Mouse (Mus musculus): ENCODE measurements around the gene Morc1. TPM values are rescaled to one million over a fixed set of nuclear protein-coding genes. Genes with fewer than 3 reads are reported as not detected.

The Morc1 gene
- polyA plus RNA-seq, 1 experiment from 2014 or later = not detected

- no peak for ATAC-seq (replicated peaks; ENCODE audit: low FRiP score)
- H3K27ac ChIP-seq (ENCODE audit: low read depth, low read length) = no peak overlapping the region
- H3K9me3 ChIP-seq (ENCODE audit: control insufficient read depth, low read length) = no peaks in the 10 kb centered on the region
- H3K9ac ChIP-seq (ENCODE audit: low read length) = no peak overlapping the region
- 70% methylated on average over 3 of the region's 3 CpGs for WGBS
- H3K4me2 ChIP-seq (ENCODE audit: low read depth, low read length, severe bottlenecking) = no peak overlapping the region
- H3K4me1 ChIP-seq (replicated peaks; ENCODE audit: control insufficient read depth, insufficient read depth, low read length) = no peaks in the 10 kb centered on the region
- H3K27me3 ChIP-seq (ENCODE audit: control insufficient read depth, insufficient read depth, low read length) = no peaks in the 10 kb centered on the region
- H3K36me3 ChIP-seq (ENCODE audit: control insufficient read depth, insufficient read depth, low read length) = no peaks in the 10 kb centered on the region
- no peak for DNase-seq (ENCODE audit: low spot score)
- no peak overlapping the region for H3K4me3 ChIP-seq (ENCODE audit: low read depth, low read length)
Observed at GRCm38 (mm10) chr16:48410125-48410524, 20.9 kb upstream of the Morc1 start.

- DNase-seq (ENCODE audit: low spot score) (no peak), ATAC-seq (replicated peaks; ENCODE audit: low FRiP score) (no peak)
- Histone ChIP-seq H3K4me2 (ENCODE audit: low read depth, low read length, severe bottlenecking) (no peak within 1 kb of the TSS), H3K36me3 (ENCODE audit: control insufficient read depth, insufficient read depth, low read length) (no peaks in the 10 kb centered on the region), H3K4me3 (ENCODE audit: low read depth, low read length) (no peak within 1 kb of the TSS), H3K9me3 (ENCODE audit: control insufficient read depth, low read length) (no peaks in the 10 kb centered on the region), H3K9ac (ENCODE audit: low read length) (no peak within 1 kb of the TSS), H3K4me1 (replicated peaks; ENCODE audit: control insufficient read depth, insufficient read depth, low read length) (no peaks in the 10 kb centered on the region), H3K27me3 (ENCODE audit: control insufficient read depth, insufficient read depth, low read length) (no peaks in the 10 kb centered on the region), H3K27ac (ENCODE audit: low read depth, low read length) (no peak within 1 kb of the TSS)
- 90% methylated on average over 1 of the region's 1 CpGs for WGBS
Observed at GRCm38 (mm10) chr16:48412246-48412645, 18.8 kb upstream of the Morc1 start, which contains the start of gene Gm5485. Gene Gm5485, minus strand, starts transcription at chr16:48412416.

GRCm38 (mm10) chr16:48418557-48418956 lies 12.5 kb upstream of the Morc1 start:
- no peak overlapping the region for H3K4me3 ChIP-seq (ENCODE audit: low read depth, low read length)
- no peaks in the 10 kb centered on the region for H3K27me3 ChIP-seq (ENCODE audit: control insufficient read depth, insufficient read depth, low read length)
- no peak overlapping the region for H3K4me2 ChIP-seq (ENCODE audit: low read depth, low read length, severe bottlenecking)
- no peaks in the 10 kb centered on the region for H3K36me3 ChIP-seq (ENCODE audit: control insufficient read depth, insufficient read depth, low read length)
- ATAC-seq (replicated peaks; ENCODE audit: low FRiP score) (no peak), DNase-seq (ENCODE audit: low spot score) (no peak)
- H3K27ac ChIP-seq (ENCODE audit: low read depth, low read length) = no peak overlapping the region
- H3K4me1 ChIP-seq (replicated peaks; ENCODE audit: control insufficient read depth, insufficient read depth, low read length) = no peaks in the 10 kb centered on the region
- 89% methylated on average over 3 of the region's 3 CpGs for WGBS
- H3K9ac ChIP-seq (ENCODE audit: low read length) = no peak overlapping the region
- no peaks in the 10 kb centered on the region for H3K9me3 ChIP-seq (ENCODE audit: control insufficient read depth, low read length)

- no peaks in the 10 kb centered on the region for H3K27me3 ChIP-seq (ENCODE audit: control insufficient read depth, insufficient read depth, low read length)
- H3K4me2 ChIP-seq (ENCODE audit: low read depth, low read length, severe bottlenecking) = no peak overlapping the region
- H3K4me1 ChIP-seq (replicated peaks; ENCODE audit: control insufficient read depth, insufficient read depth, low read length) = no peaks in the 10 kb centered on the region
- WGBS = 68% methylated on average over 2 of the region's 2 CpGs
- no peak overlapping the region for H3K27ac ChIP-seq (ENCODE audit: low read depth, low read length)
- no peak for DNase-seq (ENCODE audit: low spot score)
- H3K9me3 ChIP-seq (ENCODE audit: control insufficient read depth, low read length) = no peaks in the 10 kb centered on the region
- ATAC-seq (replicated peaks; ENCODE audit: low FRiP score) = no peak
- no peak overlapping the region for H3K4me3 ChIP-seq (ENCODE audit: low read depth, low read length)
- no peaks in the 10 kb centered on the region for H3K36me3 ChIP-seq (ENCODE audit: control insufficient read depth, insufficient read depth, low read length)
- no peak overlapping the region for H3K9ac ChIP-seq (ENCODE audit: low read length)
Observed at GRCm38 (mm10) chr16:48419035-48419434, 12.0 kb upstream of the Morc1 start.

GRCm38 (mm10) chr16:48422501-48422900 lies 8.5 kb upstream of the Morc1 start:
- no peak overlapping the region for H3K9ac ChIP-seq (ENCODE audit: low read length)
- no peaks in the 10 kb centered on the region for H3K27me3 ChIP-seq (ENCODE audit: control insufficient read depth, insufficient read depth, low read length)
- no peak overlapping the region for H3K4me2 ChIP-seq (ENCODE audit: low read depth, low read length, severe bottlenecking)
- ATAC-seq (replicated peaks; ENCODE audit: low FRiP score) = no peak
- H3K9me3 ChIP-seq (ENCODE audit: control insufficient read depth, low read length) = no peaks in the 10 kb centered on the region
- no peak overlapping the region for H3K27ac ChIP-seq (ENCODE audit: low read depth, low read length)
- DNase-seq (ENCODE audit: low spot score) = no peak
- no peak overlapping the region for H3K4me3 ChIP-seq (ENCODE audit: low read depth, low read length)
- no peaks in the 10 kb centered on the region for H3K4me1 ChIP-seq (replicated peaks; ENCODE audit: control insufficient read depth, insufficient read depth, low read length)
- H3K36me3 ChIP-seq (ENCODE audit: control insufficient read depth, insufficient read depth, low read length) = no peaks in the 10 kb centered on the region
- 16% methylated on average over 2 of the region's 2 CpGs for WGBS

- WGBS = 87% methylated on average over 4 of the region's 4 CpGs
- ATAC-seq (replicated peaks; ENCODE audit: low FRiP score) (no peak), DNase-seq (ENCODE audit: low spot score) (no peak)
- no peaks in the 10 kb centered on the region for H3K36me3 ChIP-seq (ENCODE audit: control insufficient read depth, insufficient read depth, low read length)
- no peak overlapping the region for H3K4me2 ChIP-seq (ENCODE audit: low read depth, low read length, severe bottlenecking)
- H3K27ac ChIP-seq (ENCODE audit: low read depth, low read length) = no peak overlapping the region
- H3K27me3 ChIP-seq (ENCODE audit: control insufficient read depth, insufficient read depth, low read length) = no peaks in the 10 kb centered on the region
- no peaks in the 10 kb centered on the region for H3K4me1 ChIP-seq (replicated peaks; ENCODE audit: control insufficient read depth, insufficient read depth, low read length)
- no peaks in the 10 kb centered on the region for H3K9me3 ChIP-seq (ENCODE audit: control insufficient read depth, low read length)
- no peak overlapping the region for H3K9ac ChIP-seq (ENCODE audit: low read length)
- no peak overlapping the region for H3K4me3 ChIP-seq (ENCODE audit: low read depth, low read length)
Observed at GRCm38 (mm10) chr16:48424069-48424468, 7.0 kb upstream of the Morc1 start.

GRCm38 (mm10) chr16:48429427-48429826 lies 1.6 kb upstream of the Morc1 start:
- Histone ChIP-seq H3K36me3 (ENCODE audit: control insufficient read depth, insufficient read depth, low read length) (no peaks in the 10 kb centered on the region), H3K4me1 (replicated peaks; ENCODE audit: control insufficient read depth, insufficient read depth, low read length) (no peaks in the 10 kb centered on the region), H3K4me2 (ENCODE audit: low read depth, low read length, severe bottlenecking) (no peak overlapping the region), H3K9ac (ENCODE audit: low read length) (no peak overlapping the region), H3K27me3 (ENCODE audit: control insufficient read depth, insufficient read depth, low read length) (no peaks in the 10 kb centered on the region), H3K27ac (ENCODE audit: low read depth, low read length) (no peak overlapping the region), H3K9me3 (ENCODE audit: control insufficient read depth, low read length) (no peaks in the 10 kb centered on the region), H3K4me3 (ENCODE audit: low read depth, low read length) (no peak overlapping the region)
- no peak for DNase-seq (ENCODE audit: low spot score)
- 0 out of 2 replicates have a peak, but pooled peaks have one; percentile 49 for ATAC-seq (replicated peaks; ENCODE audit: low FRiP score)
- 82% methylated on average over 1 of the region's 1 CpGs for WGBS

GRCm38 (mm10) chr16:48435454-48435853 lies 4.4 kb downstream of the Morc1 start:
- Histone ChIP-seq H3K27ac (ENCODE audit: low read depth, low read length) (no peak overlapping the region), H3K9ac (ENCODE audit: low read length) (no peak overlapping the region), H3K4me3 (ENCODE audit: low read depth, low read length) (no peak overlapping the region), H3K9me3 (ENCODE audit: control insufficient read depth, low read length) (no peaks in the 10 kb centered on the region), H3K4me2 (ENCODE audit: low read depth, low read length, severe bottlenecking) (no peak overlapping the region), H3K36me3 (ENCODE audit: control insufficient read depth, insufficient read depth, low read length) (no peaks in the 10 kb centered on the region), H3K27me3 (ENCODE audit: control insufficient read depth, insufficient read depth, low read length) (no peaks in the 10 kb centered on the region), H3K4me1 (replicated peaks; ENCODE audit: control insufficient read depth, insufficient read depth, low read length) (no peaks in the 10 kb centered on the region)
- ATAC-seq (replicated peaks; ENCODE audit: low FRiP score) (no peak), DNase-seq (ENCODE audit: low spot score) (no peak)
- WGBS = 32% methylated on average over 1 of the region's 1 CpGs

GRCm38 (mm10) chr16:48437476-48437875 lies 6.4 kb downstream of the Morc1 start:
- H3K4me1 ChIP-seq (replicated peaks; ENCODE audit: control insufficient read depth, insufficient read depth, low read length) = no peaks in the 10 kb centered on the region

More at GRCm38 (mm10) chr16:48437476-48437875, 6.4 kb downstream of the Morc1 start:
- Histone ChIP-seq H3K36me3 (ENCODE audit: control insufficient read depth, insufficient read depth, low read length) (no peaks in the 10 kb centered on the region), H3K27me3 (ENCODE audit: control insufficient read depth, insufficient read depth, low read length) (no peaks in the 10 kb centered on the region), H3K27ac (ENCODE audit: low read depth, low read length) (no peak overlapping the region), H3K4me3 (ENCODE audit: low read depth, low read length) (no peak overlapping the region), H3K9ac (ENCODE audit: low read length) (no peak overlapping the region), H3K4me2 (ENCODE audit: low read depth, low read length, severe bottlenecking) (no peak overlapping the region), H3K9me3 (ENCODE audit: control insufficient read depth, low read length) (no peaks in the 10 kb centered on the region)
- ATAC-seq (replicated peaks; ENCODE audit: low FRiP score) (no peak), DNase-seq (ENCODE audit: low spot score) (no peak)

All from forebrain, embryonic 11.5 days (tissue).